14 mouse cellular contexts compared by ENCODE assay signal in the genomic region with DNA sequence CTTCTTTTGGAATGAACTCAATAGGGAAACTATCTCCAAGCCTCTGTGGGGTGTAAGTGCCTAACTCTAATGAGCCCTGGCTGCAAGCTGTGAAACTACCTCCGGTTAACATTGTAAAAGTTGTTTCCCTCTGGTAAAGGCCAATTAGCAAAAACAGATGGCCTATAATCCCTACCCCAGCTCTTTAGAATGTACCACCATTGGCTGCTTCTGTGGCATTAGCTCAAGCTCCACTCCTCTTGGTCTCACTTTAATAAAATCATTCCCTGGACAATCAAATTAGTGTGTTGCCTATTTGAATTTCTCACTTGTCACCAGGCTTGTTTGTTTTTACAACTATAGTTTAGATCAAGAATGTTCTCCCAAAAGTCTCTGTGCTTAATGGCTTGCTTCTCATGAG.
"Had no signal": no experiment of that assay in that cellular context is flagged by ENCODE, and none has a peak within 500 bp of the region (broad histone marks: within the 10 kb centered on the region; RNA-seq: fewer than 3 reads in every experiment).

No protein-coding gene starts in this region.

- H3K27ac ChIP-seq: kidney, postnatal 0 days; layer of hippocampus, adult 2 months; liver, embryonic 14.5 days; neural tube, embryonic 13.5 days; stomach, postnatal 0 days had no signal

- H3K4me2 ChIP-seq: neural tube, embryonic 13.5 days had no signal

- H3K36me3 ChIP-seq: neural tube, embryonic 13.5 days had no signal

- H3K27me3 ChIP-seq: neural tube, embryonic 13.5 days had no signal

- H3K9me3 ChIP-seq: neural tube, embryonic 13.5 days had no signal

- H3K4me3 ChIP-seq: layer of hippocampus, adult 2 months; neural tube, embryonic 13.5 days had no signal

- DNase-seq: kidney, adult 11 months; kidney, adult 9 months; kidney, postnatal 36 days; lung, adult 18-20 months; lung, postnatal 36 days; midbrain, embryonic 14.5 days; right cerebral cortex, adult 18-20 months; right cerebral cortex, postnatal 25 days had no signal

- H3K9ac ChIP-seq: liver, embryonic 14.5 days; neural tube, embryonic 13.5 days had no signal

- ATAC-seq: lung, postnatal 0 days had no signal

- H3K4me1 ChIP-seq: neural tube, embryonic 13.5 days had no signal
